Mouse (Mus musculus): ENCODE results near the gene Zfp410.

The Zfp410 gene

DNA sequence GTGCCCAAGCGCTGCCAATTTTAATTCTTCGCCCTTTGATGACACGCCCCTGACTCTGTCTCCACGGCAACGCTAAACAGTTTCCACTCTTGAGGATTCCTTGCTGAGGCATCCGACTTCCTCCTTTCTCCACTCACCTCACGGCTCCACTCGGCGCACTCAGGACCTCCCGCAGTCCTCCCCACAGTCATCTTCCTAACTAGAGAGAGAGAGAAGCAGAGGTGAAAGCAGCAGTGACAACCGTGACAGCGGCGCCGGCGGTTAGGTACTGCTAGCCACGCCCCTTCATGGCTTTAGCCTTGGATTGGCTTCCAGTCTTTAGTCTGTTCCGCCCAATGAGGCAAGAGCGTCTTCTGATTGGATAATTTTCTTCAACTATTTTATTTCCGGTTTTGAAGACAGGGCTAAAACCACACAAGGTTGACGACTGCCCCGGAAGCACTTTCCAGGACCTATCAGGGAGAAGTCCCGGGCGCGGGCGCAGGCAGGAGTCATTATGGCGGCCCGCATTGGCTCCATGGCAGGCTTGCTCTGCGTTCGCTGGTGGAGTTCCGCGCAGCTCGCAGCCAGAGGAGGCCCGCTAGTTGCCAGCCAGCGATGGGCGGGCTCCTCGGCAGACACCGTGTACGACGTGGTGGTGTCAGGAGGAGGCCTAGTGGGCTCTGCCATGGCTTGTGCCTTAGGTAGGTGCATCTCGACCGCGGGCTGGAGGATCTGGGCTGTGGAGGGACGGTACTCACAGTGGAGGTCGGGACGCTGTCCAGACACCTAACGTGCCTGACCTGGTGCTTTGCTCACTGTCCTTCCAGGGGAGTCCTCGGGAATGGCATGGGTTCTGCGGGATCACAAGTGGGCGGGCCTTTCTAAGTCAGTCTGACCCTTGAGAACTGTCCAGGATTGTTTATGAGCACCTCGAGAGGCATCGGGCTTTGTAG is 45.2 kb downstream of the Zfp410 start, which contains the start of the genes Coq6 and Fam161b:
Gene Coq6, plus strand, starts transcription at position 103 of the 935 bp plus-strand sequence.
Gene Fam161b, minus strand, starts transcription at position 279 of the 935 bp plus-strand sequence.
- peak; percentile 96 for DNase-seq (ENCODE audit: low read depth, low spot score)

DNA sequence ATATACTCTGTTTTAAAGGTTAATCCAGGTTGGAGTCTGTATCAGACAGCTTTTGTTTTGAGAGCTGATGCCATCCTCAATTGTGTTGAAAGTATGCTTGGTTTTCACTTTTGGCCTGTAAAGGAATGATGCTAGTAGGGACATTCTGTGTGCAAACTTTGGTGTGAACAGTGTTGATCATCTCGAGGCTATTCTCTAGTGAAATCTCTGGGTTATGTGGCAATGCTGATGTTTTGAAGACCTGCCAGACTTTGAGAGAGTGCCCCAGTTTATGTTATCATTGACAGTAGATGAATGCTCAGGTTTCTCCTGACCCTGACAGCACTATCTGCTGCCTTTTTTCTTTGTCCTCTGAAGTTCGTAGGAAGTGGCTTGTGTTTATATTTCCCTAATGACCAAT is 46.2 kb downstream of the Zfp410 start:
- no peak for DNase-seq (ENCODE audit: low read depth, low spot score)

GRCm38 (mm10) chr12:84364291-84364690 is 47.6 kb downstream of the Zfp410 start:
- DNase-seq (ENCODE audit: low read depth, low spot score): no peak

GRCm38 (mm10) chr12:84365137-84365536 is 48.5 kb downstream of the Zfp410 start:
- no peak for DNase-seq (ENCODE audit: low read depth, low spot score)

GRCm38 (mm10) chr12:84366971-84367370 is 50.3 kb downstream of the Zfp410 start:
- no peak for DNase-seq (ENCODE audit: low read depth, low spot score)

DNA sequence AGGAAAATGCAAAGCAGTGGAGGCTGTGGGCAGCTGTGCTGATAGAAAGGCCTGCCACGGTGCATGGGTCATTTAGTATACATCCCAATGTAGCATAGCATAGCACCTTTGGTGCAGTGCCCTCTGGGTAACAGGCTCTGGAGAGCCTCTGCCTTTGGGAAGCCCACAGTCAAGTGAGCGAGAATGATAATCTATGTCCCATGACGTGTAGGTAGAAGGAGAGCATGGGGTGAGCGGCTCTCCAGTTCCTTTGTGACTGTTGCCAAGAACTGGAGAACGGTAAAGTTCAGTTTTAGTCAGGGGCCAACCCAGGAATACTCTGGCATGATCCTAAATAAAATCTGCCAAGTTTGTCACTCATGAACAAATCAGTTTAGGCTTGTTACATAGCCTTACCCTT is 55.0 kb downstream of the Zfp410 start:
- DNase-seq (ENCODE audit: low read depth, low spot score): no peak

- no peak for DNase-seq (ENCODE audit: low read depth, low spot score)
Observed at GRCm38 (mm10) chr12:84373831-84374481, 57.3 kb downstream of the Zfp410 start.

- DNase-seq (ENCODE audit: low read depth, low spot score): no peak
Observed at GRCm38 (mm10) chr12:84382369-84382768, 65.7 kb downstream of the Zfp410 start.

- DNase-seq (ENCODE audit: low read depth, low spot score): peak; percentile 30
Observed at GRCm38 (mm10) chr12:84384644-84385081, 68.0 kb downstream of the Zfp410 start.

- DNase-seq (ENCODE audit: low read depth, low spot score): no peak
Observed at GRCm38 (mm10) chr12:84385408-84385807, 68.8 kb downstream of the Zfp410 start.

GRCm38 (mm10) chr12:84388097-84388496 is 71.4 kb downstream of the Zfp410 start:
- DNase-seq (ENCODE audit: low read depth, low spot score): no peak

- no peak for DNase-seq (ENCODE audit: low read depth, low spot score)
Observed at GRCm38 (mm10) chr12:84388774-84389400, 72.2 kb downstream of the Zfp410 start.

DNA sequence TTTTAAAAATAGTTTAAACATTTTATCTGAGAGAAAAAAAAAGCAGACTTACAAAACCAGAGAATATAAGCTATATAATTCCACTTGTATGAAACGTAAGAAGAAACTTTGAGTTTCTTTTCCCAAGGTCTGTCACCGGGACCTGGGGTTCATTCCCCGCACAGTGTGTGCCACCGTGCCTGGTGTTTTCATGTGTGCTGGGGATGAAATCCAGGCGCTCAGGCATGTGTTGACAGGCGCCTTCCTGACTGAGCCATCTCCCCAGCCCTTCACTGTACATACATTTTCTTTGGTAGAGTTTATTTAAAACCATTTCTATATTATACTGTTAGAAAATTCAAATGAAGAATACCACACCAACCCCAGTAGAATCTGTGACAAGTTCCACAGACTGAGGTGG is 73.7 kb downstream of the Zfp410 start:
- DNase-seq (ENCODE audit: low read depth, low spot score): no peak

DNA sequence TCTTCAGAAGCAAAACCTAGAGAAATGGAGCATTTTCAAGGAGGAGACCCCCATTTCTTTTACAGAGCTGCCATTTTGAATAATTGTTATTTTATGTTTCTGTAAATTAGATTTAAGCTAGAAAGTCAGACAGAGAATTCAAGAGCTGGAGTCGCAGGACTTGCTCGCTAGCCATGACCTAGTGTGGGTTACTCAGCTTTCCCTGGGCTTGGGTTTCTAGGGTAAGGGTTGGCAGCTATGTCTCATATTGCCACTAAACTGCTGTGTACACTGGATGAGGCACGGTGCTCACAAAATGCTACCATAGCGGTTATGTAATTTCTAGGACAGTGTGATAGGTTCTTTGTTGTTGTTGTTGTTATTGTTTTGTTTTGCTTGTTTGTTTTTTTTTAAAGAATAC is 76.0 kb downstream of the Zfp410 start:
- no peak for DNase-seq (ENCODE audit: low read depth, low spot score)
